ENCODE assay signal across 22 mouse cellular contexts in genomic region chr3:127310079-127310478, GRCm38 (mm10).
DNase-seq lines count a peak whose midpoint lies in the region; ATAC-seq and TF ChIP-seq lines count a peak whose summit lies in the region.
"Had no signal": no experiment of that assay in that cellular context is flagged by ENCODE, and none has a peak within 500 bp of the region (broad histone marks: within the 10 kb centered on the region; RNA-seq: fewer than 3 reads in every experiment).

No protein-coding gene starts in this region.

- no peak overlapping the region for H3K27ac ChIP-seq in hindbrain, embryonic 14.5 days
- H3K27ac ChIP-seq in hindbrain, embryonic 12.5 days = no peak overlapping the region
- H3K27ac ChIP-seq in midbrain, embryonic 14.5 days (replicated peaks; ENCODE audit: low read depth, low read length) = no peak overlapping the region
- no peak overlapping the region for H3K27ac ChIP-seq in midbrain, embryonic 10.5 days (replicated peaks)
- no peak overlapping the region for H3K27ac ChIP-seq in stomach, postnatal 0 days (replicated peaks)
- H3K27ac ChIP-seq: embryonic facial prominence, embryonic 12.5 days; forebrain, embryonic 10.5 days; hindbrain, embryonic 13.5 days; liver, embryonic 14.5 days; midbrain, embryonic 12.5 days; neural tube, embryonic 12.5 days; stomach, embryonic 15.5 days had no signal

- no peak overlapping the region for H3K4me3 ChIP-seq in hindbrain, embryonic 14.5 days (replicated peaks; ENCODE audit: low read length)
- H3K4me3 ChIP-seq in hindbrain, embryonic 12.5 days = no peak overlapping the region
- H3K4me3 ChIP-seq in midbrain, embryonic 14.5 days (replicated peaks; ENCODE audit: low read depth, low read length) = no peak overlapping the region
- no peak overlapping the region for H3K4me3 ChIP-seq in midbrain, embryonic 10.5 days
- no peak overlapping the region for H3K4me3 ChIP-seq in stomach, postnatal 0 days (ENCODE audit: low read depth, low read length)
- H3K4me3 ChIP-seq: embryonic facial prominence, embryonic 12.5 days; forebrain, embryonic 10.5 days; heart, embryonic 12.5 days; hindbrain, embryonic 13.5 days; midbrain, embryonic 12.5 days; neural tube, embryonic 12.5 days; stomach, embryonic 15.5 days had no signal

- 85% methylated on average over 3 of the region's 3 CpGs for WGBS in hindbrain, embryonic 14.5 days
- WGBS in hindbrain, embryonic 12.5 days = 86% methylated on average over 3 of the region's 3 CpGs
- 92% methylated on average over 3 of the region's 3 CpGs for WGBS in midbrain, embryonic 14.5 days
- WGBS in midbrain, embryonic 10.5 days = 91% methylated on average over 3 of the region's 3 CpGs
- WGBS in stomach, postnatal 0 days = 79% methylated on average over 3 of the region's 3 CpGs

- no peak for TF ChIP-seq EP300 in stomach, postnatal 0 days (optimal IDR thresholded peaks at IDR 0.05)

- H3K9me3 ChIP-seq in hindbrain, embryonic 14.5 days (ENCODE audit: control insufficient read depth, low read length) = no peaks in the 10 kb centered on the region
- no peaks in the 10 kb centered on the region; the same call in 1 of the 2 replicates for H3K9me3 ChIP-seq in hindbrain, embryonic 12.5 days (replicated peaks)
- H3K9me3 ChIP-seq in midbrain, embryonic 14.5 days (ENCODE audit: control insufficient read depth, low read length) = no peaks in the 10 kb centered on the region
- no peaks in the 10 kb centered on the region for H3K9me3 ChIP-seq in midbrain, embryonic 10.5 days (replicated peaks)
- no peaks in the 10 kb centered on the region for H3K9me3 ChIP-seq in stomach, postnatal 0 days (ENCODE audit: control insufficient read depth, low read length)
- H3K9me3 ChIP-seq: embryonic facial prominence, embryonic 12.5 days; forebrain, embryonic 10.5 days; heart, embryonic 12.5 days; hindbrain, embryonic 13.5 days; midbrain, embryonic 12.5 days; neural tube, embryonic 12.5 days; stomach, embryonic 15.5 days had no signal

- peak; percentile 50 for TF ChIP-seq CTCF in stomach, postnatal 0 days (IDR thresholded peaks at IDR 0.05; ENCODE audit: low read depth)

- H3K4me1 ChIP-seq in hindbrain, embryonic 14.5 days (replicated peaks; ENCODE audit: control insufficient read depth, insufficient read depth, low read length) = no peaks in the 10 kb centered on the region
- no peaks in the 10 kb centered on the region for H3K4me1 ChIP-seq in hindbrain, embryonic 12.5 days
- no peaks in the 10 kb centered on the region; the same call in 1 of the 2 replicates for H3K4me1 ChIP-seq in midbrain, embryonic 14.5 days (ENCODE audit: control insufficient read depth, insufficient read depth, low read length)
- H3K4me1 ChIP-seq in midbrain, embryonic 10.5 days = no peaks in the 10 kb centered on the region
- H3K4me1 ChIP-seq in stomach, postnatal 0 days (replicated peaks; ENCODE audit: control insufficient read depth, insufficient read depth) = no peaks in the 10 kb centered on the region
- H3K4me1 ChIP-seq: embryonic facial prominence, embryonic 12.5 days; forebrain, embryonic 10.5 days; heart, embryonic 12.5 days; hindbrain, embryonic 13.5 days; midbrain, embryonic 12.5 days; neural tube, embryonic 12.5 days; stomach, embryonic 15.5 days had no signal

- H3K27me3 ChIP-seq in hindbrain, embryonic 14.5 days (ENCODE audit: control insufficient read depth, insufficient read depth, low read length) = no peaks in the 10 kb centered on the region
- no peaks in the 10 kb centered on the region for H3K27me3 ChIP-seq in hindbrain, embryonic 12.5 days
- no peaks in the 10 kb centered on the region for H3K27me3 ChIP-seq in midbrain, embryonic 14.5 days (ENCODE audit: control insufficient read depth, insufficient read depth, low read length)
- H3K27me3 ChIP-seq in midbrain, embryonic 10.5 days (ENCODE audit: low read depth, poor library complexity, severe bottlenecking) = no peaks in the 10 kb centered on the region
- H3K27me3 ChIP-seq in stomach, postnatal 0 days (ENCODE audit: control insufficient read depth, insufficient read depth, low read length) = no peaks in the 10 kb centered on the region
- H3K27me3 ChIP-seq: embryonic facial prominence, embryonic 12.5 days; heart, embryonic 12.5 days; hindbrain, embryonic 13.5 days; midbrain, embryonic 12.5 days; neural tube, embryonic 12.5 days; stomach, embryonic 15.5 days had no signal

- no peak overlapping the region for H3K9ac ChIP-seq in hindbrain, embryonic 14.5 days
- no peak overlapping the region for H3K9ac ChIP-seq in hindbrain, embryonic 12.5 days
- no peak overlapping the region for H3K9ac ChIP-seq in midbrain, embryonic 14.5 days (replicated peaks; ENCODE audit: low read length)
- no peak overlapping the region for H3K9ac ChIP-seq in stomach, postnatal 0 days (ENCODE audit: low read length)
- H3K9ac ChIP-seq: embryonic facial prominence, embryonic 12.5 days; heart, embryonic 12.5 days; hindbrain, embryonic 13.5 days; liver, embryonic 14.5 days; midbrain, embryonic 12.5 days; neural tube, embryonic 12.5 days; stomach, embryonic 15.5 days had no signal

- ATAC-seq in hindbrain, embryonic 14.5 days (ENCODE audit: low FRiP score) = no peak
- ATAC-seq in hindbrain, embryonic 12.5 days (ENCODE audit: low FRiP score) = no peak
- no peak for ATAC-seq in midbrain, embryonic 14.5 days (ENCODE audit: low FRiP score, low TSS enrichment)
- ATAC-seq in stomach, postnatal 0 days (ENCODE audit: low FRiP score, low TSS enrichment) = no peak

- no peaks in the 10 kb centered on the region for H3K36me3 ChIP-seq in hindbrain, embryonic 14.5 days (replicated peaks; ENCODE audit: control insufficient read depth, insufficient read depth)
- H3K36me3 ChIP-seq in hindbrain, embryonic 12.5 days = no peaks in the 10 kb centered on the region
- H3K36me3 ChIP-seq in midbrain, embryonic 14.5 days (ENCODE audit: control insufficient read depth, insufficient read depth, low read length) = no peaks in the 10 kb centered on the region
- no peaks in the 10 kb centered on the region for H3K36me3 ChIP-seq in midbrain, embryonic 10.5 days
- H3K36me3 ChIP-seq in stomach, postnatal 0 days (ENCODE audit: control insufficient read depth, insufficient read depth, low read length) = no peaks in the 10 kb centered on the region
- H3K36me3 ChIP-seq: embryonic facial prominence, embryonic 12.5 days; forebrain, embryonic 10.5 days; heart, embryonic 12.5 days; hindbrain, embryonic 13.5 days; midbrain, embryonic 12.5 days; neural tube, embryonic 12.5 days; stomach, embryonic 15.5 days had no signal

- no peak overlapping the region for H3K4me2 ChIP-seq in hindbrain, embryonic 14.5 days (replicated peaks)
- no peak overlapping the region for H3K4me2 ChIP-seq in hindbrain, embryonic 12.5 days (replicated peaks)
- no peak overlapping the region for H3K4me2 ChIP-seq in midbrain, embryonic 14.5 days (ENCODE audit: low read length)
- no peak overlapping the region for H3K4me2 ChIP-seq in stomach, postnatal 0 days (replicated peaks; ENCODE audit: low read depth)
- H3K4me2 ChIP-seq: embryonic facial prominence, embryonic 12.5 days; heart, embryonic 12.5 days; hindbrain, embryonic 13.5 days; midbrain, embryonic 12.5 days; neural tube, embryonic 12.5 days; stomach, embryonic 15.5 days had no signal

- peak; percentile 56 for DNase-seq in embryo, embryonic 10.5 days (ENCODE audit: low spot score)
- no peak for DNase-seq in embryo, embryonic 9.5 days (ENCODE audit: extremely low spot score)
- DNase-seq in hindbrain, embryonic 14.5 days (ENCODE audit: low spot score) = peak; percentile 53
- peak; percentile 69 for DNase-seq in midbrain, embryonic 14.5 days
- no peak for DNase-seq in midbrain, embryonic 10.5 days (ENCODE audit: low spot score)
- no peak for DNase-seq in stomach, postnatal 0 days (ENCODE audit: low spot score)
- DNase-seq in right cerebral cortex, adult 18-20 months = no peak
- DNase-seq: B cell, adult 2 months; cerebellum, adult 18-20 months; gastrocnemius, postnatal 14 days; kidney, adult 9 months; lung, postnatal 14 days; thymus, postnatal 4 days had no signal

Comparison
In these comparisons a context has a peak if more than half of its experiments do, and no peak if none do; other contexts are left out.
1. DNase-seq: peak in embryo, embryonic 10.5 days (single experiment), hindbrain, embryonic 14.5 days (single experiment) and midbrain, embryonic 14.5 days (single experiment); none in embryo, embryonic 9.5 days (single experiment), midbrain, embryonic 10.5 days (single experiment), stomach, postnatal 0 days (single experiment) and right cerebral cortex, adult 18-20 months (single experiment).